Mouse (Mus musculus): ENCODE data around the gene Atp6v0a1.
"Not testable (repeated sequence)": the region's sequence is repeated elsewhere in the genome, so short reads cannot be mapped to it uniquely, and the experiment has no call there.

Atp6v0a1 gene

GRCm38 (mm10) chr11:100979887-100980286, 29.4 kb upstream of the Atp6v0a1 start:
- intact Hi-C loops (cut with DNase I): loop anchor here (5.0 kb wide), 1 partner anchor 202 kb away; no protein-coding TSS in a partner anchor

- intact Hi-C loops (cut with DNase I): loop anchor here (5.0 kb wide), 1 partner anchor 202 kb away; no protein-coding TSS in a partner anchor
Measured at GRCm38 (mm10) chr11:100980438-100980837, 28.8 kb upstream of the Atp6v0a1 start.

GRCm38 (mm10) chr11:100981236-100981635, 28.0 kb upstream of the Atp6v0a1 start:
- intact Hi-C loops (cut with DNase I): loop anchor here (5.0 kb wide), 1 partner anchor 201 kb away; no protein-coding TSS in a partner anchor

GRCm38 (mm10) chr11:100982087-100982486, 27.2 kb upstream of the Atp6v0a1 start:
- intact Hi-C loops (cut with DNase I): loop anchor here (2.0 to 5.0 kb wide), 2 partner anchors 77 to 200 kb away; no protein-coding TSS in a partner anchor

- intact Hi-C loops (cut with DNase I): loop anchor here (2.0 to 5.0 kb wide), 2 partner anchors 76 to 199 kb away; no protein-coding TSS in a partner anchor
Measured at GRCm38 (mm10) chr11:100983125-100983777, 26.0 kb upstream of the Atp6v0a1 start.

- intact Hi-C loops (cut with DNase I): loop anchor here (2.0 to 5.0 kb wide), 2 partner anchors 75 to 199 kb away; no protein-coding TSS in a partner anchor
Measured at GRCm38 (mm10) chr11:100983778-100984131, 25.5 kb upstream of the Atp6v0a1 start.

GRCm38 (mm10) chr11:100985607-100986006, 23.6 kb upstream of the Atp6v0a1 start:
- intact Hi-C loops (cut with DNase I): loop anchor here (5.0 kb wide), 1 partner anchor 37 kb away; no protein-coding TSS in a partner anchor

- intact Hi-C loops (cut with DNase I): loop anchor here (5.0 kb wide), 1 partner anchor 34 kb away; no protein-coding TSS in a partner anchor
Measured at GRCm38 (mm10) chr11:100988674-100989073, 20.6 kb upstream of the Atp6v0a1 start.

GRCm38 (mm10) chr11:100989666-100990065, 19.6 kb upstream of the Atp6v0a1 start:
- intact Hi-C loops (cut with DNase I): loop anchor here (5.0 kb wide), 1 partner anchor 33 kb away; no protein-coding TSS in a partner anchor

GRCm38 (mm10) chr11:100991027-100991534, 18.2 kb upstream of the Atp6v0a1 start:
- intact Hi-C loops (cut with DNase I): no loop called here

- intact Hi-C loops (cut with DNase I): no loop called here
Measured at GRCm38 (mm10) chr11:100993437-100993836, 15.8 kb upstream of the Atp6v0a1 start.

- intact Hi-C loops (cut with DNase I): no loop called here
Measured at GRCm38 (mm10) chr11:100994233-100994632, 15.0 kb upstream of the Atp6v0a1 start.

GRCm38 (mm10) chr11:100994655-100995054, 14.6 kb upstream of the Atp6v0a1 start:
- intact Hi-C loops (cut with DNase I): no loop called here

- intact Hi-C loops (cut with DNase I): no loop called here
Measured at GRCm38 (mm10) chr11:100996501-100996900, 12.8 kb upstream of the Atp6v0a1 start.

GRCm38 (mm10) chr11:100998836-100999235, 10.4 kb upstream of the Atp6v0a1 start:
- intact Hi-C loops (cut with DNase I): no loop called here

- intact Hi-C loops (cut with DNase I): no loop called here
Measured at GRCm38 (mm10) chr11:100999254-100999653, 10.0 kb upstream of the Atp6v0a1 start.

GRCm38 (mm10) chr11:101001875-101002552, 7.2 kb upstream of the Atp6v0a1 start:
- intact Hi-C loops (cut with DNase I): not testable (repeated sequence)

GRCm38 (mm10) chr11:101003025-101003685, 6.1 kb upstream of the Atp6v0a1 start:
- intact Hi-C loops (cut with DNase I): no loop called here

GRCm38 (mm10) chr11:101008206-101009045, 826 bp upstream of the Atp6v0a1 start:
- intact Hi-C loops (cut with DNase I): no loop called here

Measured in adrenal gland (tissue).